Mouse (Mus musculus): ENCODE measurements around the gene Olfml3.

DNA sequence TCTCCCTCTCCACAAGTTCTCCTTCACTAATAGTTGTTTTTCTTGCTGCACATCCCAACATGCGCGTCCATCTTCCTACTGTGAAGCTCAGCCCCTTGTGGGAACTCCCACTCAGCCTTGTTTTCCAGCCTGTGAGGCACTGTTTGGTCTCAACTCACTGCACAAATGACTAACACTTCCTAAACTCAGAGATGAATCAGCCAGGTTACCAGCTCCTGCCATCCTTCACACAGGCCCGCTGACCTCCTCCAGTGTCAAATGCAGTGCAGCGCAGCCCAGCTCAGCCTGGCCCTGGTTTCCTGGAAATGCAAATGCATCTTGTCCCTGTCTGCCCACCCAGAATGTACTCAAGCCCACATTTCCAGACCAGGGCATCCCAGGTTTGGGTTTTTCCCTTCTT lies 55.3 kb downstream of the Olfml3 start:
- TF ChIP-seq POLR2A (IDR thresholded peaks at IDR 0.05; ENCODE audit: low read depth, low read length) (no peak), CTCF (conservative IDR thresholded peaks at IDR 0.05; ENCODE audit: insufficient read depth, insufficient read length, low read depth, low read length) (no peak)
